Mouse (Mus musculus) gastrocnemius, postnatal 14 days (tissue): Measurements from ENCODE around the gene Ndufaf3. TPM values are rescaled to one million over a fixed set of nuclear protein-coding genes. Genes with fewer than 3 reads are reported as not detected.
A peak's percentile ranks its signal among the peaks of the same experiment; 100 is the strongest.

Source experiments
- DNase-seq: peaks from one replicate; pipeline ENCODE4 v3.0.0; 2021; ENCODE audit warnings: mixed read lengths
- intact Hi-C: fragments of 180-260 bp; cut with DNase I; formaldehyde crosslinking; loops from one replicate; pipeline ENCODE4 v1.15.1; 2025; ENCODE audit warnings: low total_unique reads
- total RNA-seq, 2 experiments: library from RNA; stranded (reverse); gene quantifications; 2 replicates each; pipeline ENCODE4 v1.2.3; 2021

Gene Ndufaf3
- total RNA-seq, 2 experiments from 2014 or later: 30.0 to 32.9 TPM

- no peak for DNase-seq
- intact Hi-C loops: no loop called here
Measured at GRCm38 (mm10) chr9:108574921-108575320, 7.7 kb upstream of the Ndufaf3 start.

GRCm38 (mm10) chr9:108573774-108574690, 6.8 kb upstream of the Ndufaf3 start:
- DNase-seq: peak; percentile 58
- intact Hi-C loops: no loop called here

GRCm38 (mm10) chr9:108572321-108572720, 5.1 kb upstream of the Ndufaf3 start:
- intact Hi-C loops: no loop called here

GRCm38 (mm10) chr9:108571401-108571973, 4.3 kb upstream of the Ndufaf3 start:
- DNase-seq: no peak
- intact Hi-C loops: no loop called here

More at GRCm38 (mm10) chr9:108572321-108572720, 5.1 kb upstream of the Ndufaf3 start:
- DNase-seq: no peak

GRCm38 (mm10) chr9:108570207-108570896, 3.1 kb upstream of the Ndufaf3 start:
- DNase-seq: peak; percentile 76
- intact Hi-C loops: no loop called here

GRCm38 (mm10) chr9:108569381-108570206, 2.4 kb upstream of the Ndufaf3 start, which contains the start of gene Dalrd3:
Gene Dalrd3, plus strand, starts transcription at chr9:108569886.
- DNase-seq: peak; percentile 92
- intact Hi-C loops: no loop called here

- peak; percentile 7 for DNase-seq
- intact Hi-C loops: no loop called here
Measured at GRCm38 (mm10) chr9:108568511-108568921, 1.3 kb upstream of the Ndufaf3 start.

- intact Hi-C loops: no loop called here
- DNase-seq: peak; percentile 59
Measured at GRCm38 (mm10) chr9:108567931-108568419, 741 bp upstream of the Ndufaf3 start.

- intact Hi-C loops: no loop called here
Measured at GRCm38 (mm10) chr9:108565881-108566814, 1.1 kb downstream of the Ndufaf3 start.

GRCm38 (mm10) chr9:108564131-108564530, 3.1 kb downstream of the Ndufaf3 start:
- intact Hi-C loops: no loop called here
- DNase-seq: no peak

More at GRCm38 (mm10) chr9:108565881-108566814, 1.1 kb downstream of the Ndufaf3 start:
- DNase-seq: no peak

- no peak for DNase-seq
- intact Hi-C loops: no loop called here
Measured at GRCm38 (mm10) chr9:108563671-108564070, 3.6 kb downstream of the Ndufaf3 start.

GRCm38 (mm10) chr9:108560227-108560841, 6.9 kb downstream of the Ndufaf3 start, which contains the start of gene Impdh2:
Gene Impdh2, plus strand, starts transcription at chr9:108560286.
- peak; percentile 94 for DNase-seq
- intact Hi-C loops: no loop called here

- no peak for DNase-seq
- intact Hi-C loops: loop anchor here (2.0 kb wide), 1 partner anchor 66 kb away; no protein-coding TSS in a partner anchor
Measured at GRCm38 (mm10) chr9:108559169-108559568, 8.1 kb downstream of the Ndufaf3 start.

GRCm38 (mm10) chr9:108546875-108547274, 20.4 kb downstream of the Ndufaf3 start:
- intact Hi-C loops: no loop called here
- DNase-seq: no peak

- no peak for DNase-seq
- intact Hi-C loops: no loop called here
Measured at GRCm38 (mm10) chr9:108545986-108546385, 21.2 kb downstream of the Ndufaf3 start.

- DNase-seq: no peak
- intact Hi-C loops: no loop called here
Measured at GRCm38 (mm10) chr9:108540846-108541245, 26.4 kb downstream of the Ndufaf3 start.

- intact Hi-C loops: loop anchor here (10.0 kb wide), 1 partner anchor 147 kb away; no protein-coding TSS in a partner anchor
- DNase-seq: no peak
Measured at GRCm38 (mm10) chr9:108531496-108531895, 35.7 kb downstream of the Ndufaf3 start.
